Mouse (Mus musculus) spleen, adult 2 months (tissue): ENCODE measurements at regions not wholly inside any gene's neighbourhood (a gene's known extent, or its start where the extent isn't known, plus 50 kb on each side); places are given as distances from the start of the nearest gene placed in this dataset.

Source experiments
- DNase-seq, 2 experiments: peaks; one replicate each; pipeline versions ENCODE4 v3.0.0 to v3.0.0-alpha.2; 2012 to 2021; ENCODE audit warnings: low spot score in 2 of 2, low read depth in 1 of 2
- H3K27ac ChIP-seq: fragments of 200-500 bp; 2 replicates; pipeline ENCODE4 v1.5.1; 2012; ENCODE audit warnings: low read length, inconsistent platforms; ENCODE audit not compliant: insufficient read depth
- H3K27me3 ChIP-seq: fragments of 200-500 bp; 2 replicates; pipeline ENCODE4 v1.6.1; 2012; ENCODE audit warnings: mild to moderate bottlenecking, moderate library complexity, low read length, inconsistent platforms; ENCODE audit not compliant: control insufficient read depth, insufficient read depth
- H3K36me3 ChIP-seq: fragments of 200-500 bp; 2 replicates; pipeline ENCODE4 v1.6.1; 2012; ENCODE audit warnings: mild to moderate bottlenecking, low read length, inconsistent platforms; ENCODE audit not compliant: control insufficient read depth, insufficient read depth
- H3K4me1 ChIP-seq: fragments of 200-500 bp; 2 replicates; pipeline ENCODE4 v1.6.1; 2011; ENCODE audit warnings: inconsistent platforms; ENCODE audit not compliant: control insufficient read depth, insufficient read depth, insufficient read length
- H3K4me3 ChIP-seq: fragments of 200-500 bp; 2 replicates; pipeline ENCODE4 v1.5.1; 2011; ENCODE audit warnings: mild to moderate bottlenecking, inconsistent platforms; ENCODE audit not compliant: insufficient read depth, insufficient read length; ENCODE audit errors: extremely low read depth
- CTCF ChIP-seq: fragments of 200-500 bp; IDR thresholded peaks from 2 replicates; pipeline ENCODE4 v1.5.1; 2011; ENCODE audit warnings: mild to moderate bottlenecking, inconsistent platforms; ENCODE audit not compliant: insufficient read depth, insufficient read length, insufficient replicate concordance; ENCODE audit errors: extremely low read depth
- POLR2A ChIP-seq: fragments of 200-500 bp; IDR thresholded peaks from 2 replicates; pipeline ENCODE4 v1.6.1; 2011; ENCODE audit warnings: low read depth, low read length, inconsistent platforms
- WGBS: fragments of 180-500 bp; shearing (Covaris S2); methylation state at CpG from one replicate; pipeline ENCODE4 v1.1.7; 2018; 5-methylcytosine and 5-hydroxymethylcytosine counted together

DNA sequence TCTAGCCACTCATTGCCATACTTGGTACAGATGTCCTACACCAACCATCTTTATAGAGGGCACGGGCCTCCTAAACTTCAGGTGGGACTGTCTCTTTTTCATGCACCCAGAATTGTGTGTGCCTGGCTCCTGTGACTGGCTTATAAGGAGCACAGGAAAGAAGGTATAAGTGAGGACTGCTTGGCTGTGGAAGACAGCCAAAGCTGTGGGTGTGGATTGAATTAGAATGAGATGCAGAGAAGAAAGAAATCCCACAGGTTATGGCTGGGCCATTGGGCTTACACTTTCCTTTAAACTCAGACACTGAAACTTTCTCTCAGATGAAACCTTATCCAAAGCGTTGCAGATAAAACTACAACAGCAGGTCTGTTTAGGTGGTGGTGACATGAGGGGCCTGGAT is 239.5 kb upstream of the Fam160b2 start:
- Histone ChIP-seq H3K27me3 (no peaks in the 10 kb centered on the region), H3K36me3 (no peaks in the 10 kb centered on the region), H3K27ac (no peak overlapping the region), H3K4me1 (no peaks in the 10 kb centered on the region), H3K4me3 (no peak overlapping the region)
- 86% methylated on average over 2 of the region's 2 CpGs for WGBS
- TF ChIP-seq POLR2A (no peak), CTCF (no peak)
- DNase-seq: no peak

GRCm38 (mm10) chr14:70837528-70837927 is 237.9 kb upstream of the Fam160b2 start:
- Histone ChIP-seq H3K27me3 (no peaks in the 10 kb centered on the region), H3K4me3 (no peak overlapping the region), H3K36me3 (no peaks in the 10 kb centered on the region), H3K27ac (no peak overlapping the region), H3K4me1 (no peaks in the 10 kb centered on the region)
- no peak for TF ChIP-seq POLR2A
- TF ChIP-seq CTCF: no peak
- WGBS: 78% methylated on average over 6 of the region's 6 CpGs
- DNase-seq: no peak

- 72% methylated on average over 5 of the region's 5 CpGs for WGBS
- TF ChIP-seq POLR2A (no peak), CTCF (no peak)
- Histone ChIP-seq H3K36me3 (no peaks in the 10 kb centered on the region), H3K27ac (no peak overlapping the region), H3K4me3 (no peak overlapping the region), H3K27me3 (no peaks in the 10 kb centered on the region), H3K4me1 (no peaks in the 10 kb centered on the region)
- DNase-seq: no peak
Measured at GRCm38 (mm10) chr14:70833238-70833637, 233.6 kb upstream of the Fam160b2 start.

DNA sequence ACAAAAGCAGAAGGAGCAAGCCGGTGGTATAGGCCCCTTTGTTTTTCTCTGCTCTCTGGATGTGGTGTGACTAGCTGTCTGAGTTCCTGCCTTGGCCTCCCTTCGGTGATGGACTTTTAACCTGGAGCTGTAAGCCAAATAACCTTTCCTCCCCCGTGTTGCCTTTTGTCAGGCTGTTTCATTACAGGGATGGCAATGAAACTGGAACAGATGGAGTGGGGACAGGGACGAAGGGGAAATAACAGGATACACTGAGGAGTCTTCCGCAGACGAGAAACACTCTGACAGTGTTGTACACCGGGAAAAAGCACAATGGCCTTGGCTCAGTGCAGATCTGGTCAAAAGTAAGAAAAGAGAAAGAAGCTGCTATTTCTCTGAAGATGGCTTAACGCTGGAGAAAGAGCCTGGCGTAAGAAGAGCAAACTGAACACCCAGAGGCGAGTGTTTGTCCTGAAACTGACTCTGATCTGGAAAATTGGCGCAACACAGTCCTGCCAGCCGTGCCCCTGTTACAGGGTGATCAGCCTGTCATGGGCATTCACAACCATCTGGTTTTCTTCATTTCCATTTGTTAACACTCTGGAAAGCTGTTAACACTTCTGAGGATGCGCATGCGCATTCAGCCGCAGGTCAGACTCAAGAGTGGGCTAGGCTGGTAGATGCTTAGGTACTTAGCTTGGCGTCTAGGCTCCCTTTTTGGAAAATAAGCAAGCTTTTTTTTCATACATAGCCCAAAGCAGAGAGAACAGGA is 233.0 kb upstream of the Fam160b2 start:
- H3K4me1 ChIP-seq: no peaks in the 10 kb centered on the region
- TF ChIP-seq POLR2A: no peak
- WGBS: 88% methylated on average over 16 of the region's 16 CpGs
- DNase-seq: no peak
- no peak overlapping the region for H3K4me3 ChIP-seq
- H3K27me3 ChIP-seq: no peaks in the 10 kb centered on the region
- no peak overlapping the region for H3K27ac ChIP-seq
- H3K36me3 ChIP-seq: no peaks in the 10 kb centered on the region

DNA sequence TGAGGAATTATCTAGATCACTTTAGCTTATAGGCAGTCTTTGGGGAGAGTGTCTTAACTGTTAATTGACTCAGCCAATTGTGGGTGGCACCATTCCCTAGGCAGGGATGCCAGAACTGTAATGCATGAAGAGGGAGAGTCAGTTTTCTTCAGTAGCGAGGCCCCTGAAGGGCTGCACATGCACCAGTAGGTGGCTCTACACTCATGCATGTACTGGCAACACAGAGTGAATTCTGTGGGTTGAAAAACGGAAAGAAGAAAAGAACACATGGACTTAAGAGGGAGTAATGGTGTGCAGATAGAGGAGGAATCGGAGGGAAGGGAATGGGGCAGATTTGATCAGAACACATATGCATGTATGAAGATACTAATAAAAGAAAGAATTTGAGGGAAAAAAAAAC is 232.4 kb upstream of the Fam160b2 start:
- TF ChIP-seq CTCF: peak; percentile 27; the same call in 1 of the 2 replicates
- TF ChIP-seq POLR2A: no peak
- no peak overlapping the region for H3K27ac ChIP-seq
- WGBS: 54% methylated on average over 3 of the region's 3 CpGs
- no peaks in the 10 kb centered on the region for H3K27me3 ChIP-seq
- H3K36me3 ChIP-seq: no peaks in the 10 kb centered on the region
- no peak overlapping the region for H3K4me3 ChIP-seq
- no peak for DNase-seq
- no peaks in the 10 kb centered on the region for H3K4me1 ChIP-seq
